In the genomic region with DNA sequence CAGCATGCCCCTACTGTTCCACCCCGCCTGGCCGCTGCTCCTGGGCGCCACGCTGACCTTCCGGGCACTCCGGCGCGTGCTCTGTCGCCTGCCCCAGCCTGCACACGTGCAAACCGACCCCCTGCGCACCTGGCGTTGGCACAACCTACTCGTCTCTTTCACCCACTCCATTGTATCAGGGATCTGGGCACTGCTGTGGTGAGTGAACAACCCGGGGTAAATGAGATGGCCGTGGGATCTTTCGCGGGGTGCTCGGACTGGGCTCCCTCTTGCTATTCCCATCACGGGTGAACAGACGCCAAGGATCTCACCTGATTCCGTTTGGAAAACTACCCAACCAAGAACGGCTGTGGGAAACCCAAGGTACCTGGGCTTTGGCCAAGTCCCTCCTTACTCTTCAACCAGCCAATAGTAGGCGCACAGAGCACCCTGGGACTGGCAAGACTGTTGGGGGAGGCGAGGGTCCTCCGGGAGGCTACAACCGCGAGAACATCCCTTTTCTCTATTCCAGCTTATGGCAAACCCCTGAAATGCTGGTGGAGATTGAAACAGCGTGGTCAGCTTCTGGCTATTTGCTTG, we compare ENCODE assay signal across 8 mouse cellular contexts. TPM values are rescaled to one million over a fixed set of nuclear protein-coding genes. Genes with fewer than 3 reads are reported as not detected.
A peak's percentile ranks its signal among the peaks of the same experiment; 100 is the strongest.
DNase-seq lines count a peak whose midpoint lies in the region; ATAC-seq and TF ChIP-seq lines count a peak whose summit lies in the region.

No protein-coding gene starts in this region.

- WGBS in heart, embryonic 12.5 days = under 1% methylated on average over 29 of the region's 29 CpGs
- 1% methylated on average over 29 of the region's 29 CpGs for WGBS in kidney, postnatal 0 days
- under 1% methylated on average over 29 of the region's 29 CpGs for WGBS in lung, embryonic 14.5 days

- peaks cover 34% of the 10 kb centered on the region for H3K4me1 ChIP-seq in heart, embryonic 12.5 days (replicated peaks)
- H3K4me1 ChIP-seq in kidney, postnatal 0 days (replicated peaks; ENCODE audit: insufficient read depth, low read length) = peaks cover 28% of the 10 kb centered on the region
- H3K4me1 ChIP-seq in lung, embryonic 14.5 days (ENCODE audit: insufficient read depth) = peaks cover 6% of the 10 kb centered on the region; the same call in 1 of the 2 replicates

- peak overlapping the region; percentile 93 for H3K27ac ChIP-seq in heart, embryonic 12.5 days (ENCODE audit: poor library complexity, severe bottlenecking)
- peak overlapping the region; percentile 96 for H3K27ac ChIP-seq in kidney, postnatal 0 days
- H3K27ac ChIP-seq in lung, embryonic 14.5 days (ENCODE audit: low read depth) = peak overlapping the region; percentile 97

- no peaks in the 10 kb centered on the region for H3K9me3 ChIP-seq in heart, embryonic 12.5 days (replicated peaks)
- H3K9me3 ChIP-seq in kidney, postnatal 0 days (replicated peaks; ENCODE audit: low read length) = no peaks in the 10 kb centered on the region
- H3K9me3 ChIP-seq in lung, embryonic 14.5 days (ENCODE audit: low read depth, low read length) = no peaks in the 10 kb centered on the region

- H3K36me3 ChIP-seq in heart, embryonic 12.5 days = peaks cover 30% of the 10 kb centered on the region
- peaks cover 19% of the 10 kb centered on the region; the same call in 1 of the 2 replicates for H3K36me3 ChIP-seq in kidney, postnatal 0 days (ENCODE audit: insufficient read depth, low read length)
- H3K36me3 ChIP-seq in lung, embryonic 14.5 days (ENCODE audit: insufficient read depth) = peaks cover 33% of the 10 kb centered on the region

- H3K9ac ChIP-seq in heart, embryonic 12.5 days = peak overlapping the region; percentile 83
- H3K9ac ChIP-seq in kidney, postnatal 0 days (ENCODE audit: low read depth, low read length) = peak overlapping the region; percentile 71
- H3K9ac ChIP-seq in lung, embryonic 14.5 days = peak overlapping the region; percentile 77

- TF ChIP-seq CTCF in kidney, postnatal 0 days (IDR thresholded peaks at IDR 0.05; ENCODE audit: low read depth) = no peak; the same call in 1 of the 2 replicates
- no peak; the same call in 1 of the 2 replicates for TF ChIP-seq CTCF in lung, embryonic 14.5 days (IDR thresholded peaks at IDR 0.05; ENCODE audit: low read depth)

- peak overlapping the region; percentile 59 for H3K4me3 ChIP-seq in heart, embryonic 12.5 days
- H3K4me3 ChIP-seq in kidney, postnatal 0 days (replicated peaks; ENCODE audit: low read depth, low read length) = peak overlapping the region; percentile 52
- H3K4me3 ChIP-seq in lung, embryonic 14.5 days (ENCODE audit: low read depth, low read length) = peak overlapping the region; percentile 59

- H3K4me2 ChIP-seq in heart, embryonic 12.5 days = peak overlapping the region; percentile 88
- peak overlapping the region; percentile 89 for H3K4me2 ChIP-seq in kidney, postnatal 0 days (ENCODE audit: low read length)
- H3K4me2 ChIP-seq in lung, embryonic 14.5 days = peak overlapping the region; percentile 96

- ATAC-seq in heart, embryonic 12.5 days (ENCODE audit: insufficient number of reproducible peaks, low FRiP score) = peak; percentile 5
- peak; percentile 4 for ATAC-seq in kidney, postnatal 0 days (replicated peaks; ENCODE audit: low FRiP score, low read depth)
- 0 out of 2 replicates have a peak, but pooled peaks have one; percentile 10 for ATAC-seq in lung, embryonic 14.5 days (ENCODE audit: insufficient read depth)
- ATAC-seq in erythroid progenitor cell, adult 5-6 weeks (replicated peaks; ENCODE audit: low FRiP score, poor library complexity, severe bottlenecking) = no peak

- no peaks in the 10 kb centered on the region for H3K27me3 ChIP-seq in heart, embryonic 12.5 days (replicated peaks)
- H3K27me3 ChIP-seq in kidney, postnatal 0 days (ENCODE audit: insufficient read depth, low read length) = no peaks in the 10 kb centered on the region
- H3K27me3 ChIP-seq in lung, embryonic 14.5 days (ENCODE audit: insufficient read depth, low read length) = no peaks in the 10 kb centered on the region

- peak; percentile 65 for DNase-seq in urinary bladder, postnatal 14 days (ENCODE audit: low spot score)
- DNase-seq in urinary bladder, adult 18-20 months (ENCODE audit: low spot score in 2 of 2) = no peak
- peak; percentile 59 to 70 for DNase-seq in cerebellum, postnatal 25 days
- peak; percentile 85 for DNase-seq in kidney, postnatal 0 days (ENCODE audit: low spot score)
- peak; percentile 91 for DNase-seq in lung, embryonic 14.5 days
- peak; percentile 69 for DNase-seq in retina, postnatal 1 day

RNA-seq across cellular contexts. Expression of gene Tlcd1, which starts 2.4 kb away (rescaled TPM):
- 11.7 and 14.2 TPM in 2 replicates for polyA plus RNA-seq in heart, embryonic 12.5 days (2016; fragmentation: Nextera tagmentation; extraction: Ambion mirVana)
- polyA plus RNA-seq in kidney, postnatal 0 days (2015; fragmentation: Nextera tagmentation; extraction: Ambion mirVana) = 43.4 and 46.6 TPM in 2 replicates
- polyA plus RNA-seq in lung, embryonic 14.5 days (2014; fragmentation: Nextera tagmentation; extraction: Ambion mirVana) = 19.2 and 21.6 TPM in 2 replicates
- 174 and 194 TPM in 2 replicates for total RNA-seq in erythroid progenitor cell, adult 5-6 weeks (2015; ENCODE audit: low replicate concordance)
- 107 and 197 TPM in 2 replicates for total RNA-seq in erythroid progenitor cell, adult 5-6 weeks (2017; ENCODE audit: low replicate concordance)

RNA-seq across cellular contexts. Expression of gene Nek8, which starts 2.5 kb away (rescaled TPM):
- polyA plus RNA-seq in heart, embryonic 12.5 days (2016; fragmentation: Nextera tagmentation; extraction: Ambion mirVana) = 12.1 and 16.5 TPM in 2 replicates
- polyA plus RNA-seq in kidney, postnatal 0 days (2015; fragmentation: Nextera tagmentation; extraction: Ambion mirVana) = 18.2 and 19.9 TPM in 2 replicates
- 15.3 and 17.2 TPM in 2 replicates for polyA plus RNA-seq in lung, embryonic 14.5 days (2014; fragmentation: Nextera tagmentation; extraction: Ambion mirVana)
- total RNA-seq in erythroid progenitor cell, adult 5-6 weeks (2015; ENCODE audit: low replicate concordance) = 43.2 and 79.6 TPM in 2 replicates
- total RNA-seq in erythroid progenitor cell, adult 5-6 weeks (2017; ENCODE audit: low replicate concordance) = 35.9 and 76.8 TPM in 2 replicates

RNA-seq across cellular contexts. Expression of gene Rpl23a, which starts 4.4 kb away (rescaled TPM):
- polyA plus RNA-seq in heart, embryonic 12.5 days (2016; fragmentation: Nextera tagmentation; extraction: Ambion mirVana) = 847 and 859 TPM in 2 replicates
- polyA plus RNA-seq in kidney, postnatal 0 days (2015; fragmentation: Nextera tagmentation; extraction: Ambion mirVana) = 1,409 and 1,636 TPM in 2 replicates
- 1,638 and 1,710 TPM in 2 replicates for polyA plus RNA-seq in lung, embryonic 14.5 days (2014; fragmentation: Nextera tagmentation; extraction: Ambion mirVana)
- 1,034 and 1,190 TPM in 2 replicates for total RNA-seq in erythroid progenitor cell, adult 5-6 weeks (2015; ENCODE audit: low replicate concordance)
- total RNA-seq in erythroid progenitor cell, adult 5-6 weeks (2017; ENCODE audit: low replicate concordance) = 811 and 1,012 TPM in 2 replicates

RNA-seq across cellular contexts. Expression of gene Rab34, which starts 9.3 kb away (rescaled TPM):
- polyA plus RNA-seq in heart, embryonic 12.5 days (2016; fragmentation: Nextera tagmentation; extraction: Ambion mirVana) = 53.3 and 54.6 TPM in 2 replicates
- polyA plus RNA-seq in kidney, postnatal 0 days (2015; fragmentation: Nextera tagmentation; extraction: Ambion mirVana) = 129 and 131 TPM in 2 replicates
- 140 TPM in 2 replicates for polyA plus RNA-seq in lung, embryonic 14.5 days (2014; fragmentation: Nextera tagmentation; extraction: Ambion mirVana)
- total RNA-seq in erythroid progenitor cell, adult 5-6 weeks (2015; ENCODE audit: low replicate concordance) = 2.9 TPM in 1 of 2 replicates, not detected in the other
- 2.6 and 7.1 TPM in 2 replicates for total RNA-seq in erythroid progenitor cell, adult 5-6 weeks (2017; ENCODE audit: low replicate concordance)

RNA-seq across cellular contexts. Expression of gene Traf4, which starts 13.6 kb away (rescaled TPM):
- polyA plus RNA-seq in heart, embryonic 12.5 days (2016; fragmentation: Nextera tagmentation; extraction: Ambion mirVana) = 51.8 and 52.5 TPM in 2 replicates
- 79.2 and 79.6 TPM in 2 replicates for polyA plus RNA-seq in kidney, postnatal 0 days (2015; fragmentation: Nextera tagmentation; extraction: Ambion mirVana)
- polyA plus RNA-seq in lung, embryonic 14.5 days (2014; fragmentation: Nextera tagmentation; extraction: Ambion mirVana) = 73.8 and 75.6 TPM in 2 replicates
- total RNA-seq in erythroid progenitor cell, adult 5-6 weeks (2015; ENCODE audit: low replicate concordance) = 11.3 and 35.3 TPM in 2 replicates
- total RNA-seq in erythroid progenitor cell, adult 5-6 weeks (2017; ENCODE audit: low replicate concordance) = 14.6 and 16.1 TPM in 2 replicates

Comparison
In these comparisons a context has a peak if more than half of its experiments do, and no peak if none do; other contexts are left out.
1. DNase-seq: peak in urinary bladder, postnatal 14 days (single experiment), cerebellum, postnatal 25 days (2 of 2), kidney, postnatal 0 days (single experiment), lung, embryonic 14.5 days (single experiment) and retina, postnatal 1 day (single experiment); none in urinary bladder, adult 18-20 months (0 of 2).
2. Peak in every context shown above with its lines, with median percentiles within 50 percentile points of each other: H3K27ac ChIP-seq, H3K4me2 ChIP-seq, H3K4me3 ChIP-seq and H3K9ac ChIP-seq.